Mouse (Mus musculus): ENCODE measurements at regions not wholly inside any gene's neighbourhood (a gene's known extent, or its start where the extent isn't known, plus 50 kb on each side); places are given as distances from the start of the nearest gene placed in this dataset.
"Not testable (repeated sequence)": the region's sequence is repeated elsewhere in the genome, so short reads cannot be mapped to it uniquely, and the experiment has no call there.

- peak; percentile 20 for DNase-seq (ENCODE audit: low spot score)
- Histone ChIP-seq H3K36me3 (ENCODE audit: insufficient read depth, low read length) (no peaks in the 10 kb centered on the region), H3K4me3 (replicated peaks; ENCODE audit: low read depth, low read length) (no peak overlapping the region), H3K4me1 (replicated peaks; ENCODE audit: insufficient read depth, low read length) (0 out of 2 replicates have a peak, but pooled peaks cover 4% of the 10 kb centered on the region), H3K4me2 (ENCODE audit: low read length) (peak overlapping the region; percentile 28), H3K9me3 (replicated peaks; ENCODE audit: low read length) (no peaks in the 10 kb centered on the region), H3K27ac (no peak overlapping the region), H3K9ac (ENCODE audit: low read depth, low read length) (no peak overlapping the region), H3K27me3 (ENCODE audit: insufficient read depth, low read length) (no peaks in the 10 kb centered on the region)
- no peak for ATAC-seq (replicated peaks; ENCODE audit: low FRiP score, low read depth)
- WGBS, result 22% methylated on average over 15 of the region's 15 CpGs
- TF ChIP-seq CTCF (IDR thresholded peaks at IDR 0.05; ENCODE audit: low read depth), result no peak
Measured at GRCm38 (mm10) chr14:48589702-48590325, 83.8 kb downstream of the Otx2 start.

- Histone ChIP-seq H3K4me2 (ENCODE audit: low read length) (no peak overlapping the region), H3K9ac (ENCODE audit: low read depth, low read length) (no peak overlapping the region), H3K4me1 (replicated peaks; ENCODE audit: insufficient read depth, low read length) (0 out of 2 replicates have a peak, but pooled peaks cover 4% of the 10 kb centered on the region), H3K27me3 (ENCODE audit: insufficient read depth, low read length) (no peaks in the 10 kb centered on the region), H3K36me3 (ENCODE audit: insufficient read depth, low read length) (no peaks in the 10 kb centered on the region), H3K27ac (no peak overlapping the region), H3K4me3 (replicated peaks; ENCODE audit: low read depth, low read length) (no peak overlapping the region), H3K9me3 (replicated peaks; ENCODE audit: low read length) (no peaks in the 10 kb centered on the region)
- ATAC-seq (replicated peaks; ENCODE audit: low FRiP score, low read depth) (no peak), DNase-seq (ENCODE audit: low spot score) (no peak)
- no peak for TF ChIP-seq CTCF (IDR thresholded peaks at IDR 0.05; ENCODE audit: low read depth)
- 82% methylated on average over 3 of the region's 3 CpGs for WGBS
Measured at GRCm38 (mm10) chr14:48585820-48586219, 87.8 kb downstream of the Otx2 start.

DNA sequence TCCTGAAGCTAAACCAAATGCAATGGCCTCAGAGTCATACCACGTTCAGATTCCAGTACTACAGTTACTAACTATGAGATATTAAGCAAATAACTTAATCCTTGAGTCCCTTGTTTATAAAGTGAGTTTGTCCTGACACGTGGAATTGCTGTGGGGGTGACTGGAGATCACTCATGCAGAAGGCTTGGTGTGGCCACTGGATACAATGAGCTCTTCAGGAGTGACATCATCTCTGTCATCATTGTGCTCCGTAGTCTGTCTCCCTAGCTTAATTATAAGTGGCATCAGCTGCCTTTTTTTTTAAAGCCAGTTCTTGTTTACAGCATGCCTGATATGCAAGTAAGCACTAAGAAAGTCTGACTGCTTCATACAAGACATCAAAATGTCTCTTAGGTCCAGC, 89.0 kb downstream of the Otx2 start:
- no peak overlapping the region for H3K4me2 ChIP-seq (ENCODE audit: low read length)
- no peak for TF ChIP-seq CTCF (IDR thresholded peaks at IDR 0.05; ENCODE audit: low read depth)
- DNase-seq (ENCODE audit: low spot score) (no peak), ATAC-seq (replicated peaks; ENCODE audit: low FRiP score, low read depth) (no peak)
- H3K9ac ChIP-seq (ENCODE audit: low read depth, low read length), result no peak overlapping the region
- H3K4me1 ChIP-seq (replicated peaks; ENCODE audit: insufficient read depth, low read length), result no peaks in the 10 kb centered on the region
- H3K27ac ChIP-seq, result no peak overlapping the region
- no peak overlapping the region for H3K4me3 ChIP-seq (replicated peaks; ENCODE audit: low read depth, low read length)
- H3K9me3 ChIP-seq (replicated peaks; ENCODE audit: low read length), result no peaks in the 10 kb centered on the region
- no peaks in the 10 kb centered on the region for H3K27me3 ChIP-seq (ENCODE audit: insufficient read depth, low read length)
- WGBS, result 47% methylated on average over 3 of the region's 3 CpGs
- no peaks in the 10 kb centered on the region for H3K36me3 ChIP-seq (ENCODE audit: insufficient read depth, low read length)

GRCm38 (mm10) chr14:48583516-48583915, 90.1 kb downstream of the Otx2 start:
- H3K9me3 ChIP-seq (replicated peaks; ENCODE audit: low read length), result no peaks in the 10 kb centered on the region
- no peak overlapping the region for H3K4me2 ChIP-seq (ENCODE audit: low read length)
- no peaks in the 10 kb centered on the region for H3K27me3 ChIP-seq (ENCODE audit: insufficient read depth, low read length)
- DNase-seq (ENCODE audit: low spot score) (no peak), ATAC-seq (replicated peaks; ENCODE audit: low FRiP score, low read depth) (no peak)
- TF ChIP-seq CTCF (IDR thresholded peaks at IDR 0.05; ENCODE audit: low read depth), result no peak
- H3K4me1 ChIP-seq (replicated peaks; ENCODE audit: insufficient read depth, low read length), result no peaks in the 10 kb centered on the region
- no peak overlapping the region for H3K9ac ChIP-seq (ENCODE audit: low read depth, low read length)
- 86% methylated on average over 3 of the region's 3 CpGs for WGBS
- no peak overlapping the region for H3K4me3 ChIP-seq (replicated peaks; ENCODE audit: low read depth, low read length)
- H3K27ac ChIP-seq, result no peak overlapping the region
- no peaks in the 10 kb centered on the region for H3K36me3 ChIP-seq (ENCODE audit: insufficient read depth, low read length)

DNA sequence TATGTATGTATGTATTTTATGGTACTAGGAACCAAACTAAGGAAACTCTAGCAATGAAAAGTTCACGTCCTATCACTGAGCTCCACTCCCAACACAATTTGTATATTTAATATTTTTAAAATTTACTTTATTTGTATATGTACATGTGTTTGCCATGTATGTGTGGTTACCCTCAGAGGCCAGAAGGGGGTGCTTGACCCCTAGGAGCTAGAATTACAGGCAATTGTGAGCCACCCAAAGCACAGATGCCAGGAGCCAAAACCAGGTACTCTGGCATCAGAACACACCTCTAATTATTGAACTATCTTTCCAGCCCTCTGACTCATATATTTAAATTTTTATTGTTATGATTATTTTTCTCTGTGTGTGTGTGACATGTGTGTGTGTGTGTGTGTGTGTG, 91.5 kb downstream of the Otx2 start:
- no peaks in the 10 kb centered on the region for H3K4me1 ChIP-seq (replicated peaks; ENCODE audit: insufficient read depth, low read length)
- no peaks in the 10 kb centered on the region for H3K9me3 ChIP-seq (replicated peaks; ENCODE audit: low read length)
- no peak for ATAC-seq (replicated peaks; ENCODE audit: low FRiP score, low read depth)
- no peak overlapping the region for H3K4me3 ChIP-seq (replicated peaks; ENCODE audit: low read depth, low read length)
- H3K27me3 ChIP-seq (ENCODE audit: insufficient read depth, low read length), result no peaks in the 10 kb centered on the region
- no peak overlapping the region for H3K27ac ChIP-seq
- peak; percentile 31 for DNase-seq (ENCODE audit: low spot score)
- WGBS, result 93% methylated on average over 1 of the region's 1 CpGs
- no peaks in the 10 kb centered on the region for H3K36me3 ChIP-seq (ENCODE audit: insufficient read depth, low read length)
- no peak overlapping the region for H3K4me2 ChIP-seq (ENCODE audit: low read length)
- peak; percentile 60 for TF ChIP-seq CTCF (IDR thresholded peaks at IDR 0.05; ENCODE audit: low read depth)
- no peak overlapping the region for H3K9ac ChIP-seq (ENCODE audit: low read depth, low read length)

GRCm38 (mm10) chr14:48581308-48581707, 92.3 kb downstream of the Otx2 start:
- not testable (repeated sequence) for H3K27me3 ChIP-seq (ENCODE audit: insufficient read depth, low read length); H3K4me2 ChIP-seq (ENCODE audit: low read length); H3K9ac ChIP-seq (ENCODE audit: low read depth, low read length); ATAC-seq (replicated peaks; ENCODE audit: low FRiP score, low read depth); H3K4me3 ChIP-seq (replicated peaks; ENCODE audit: low read depth, low read length); H3K36me3 ChIP-seq (ENCODE audit: insufficient read depth, low read length); H3K27ac ChIP-seq; DNase-seq (ENCODE audit: low spot score); H3K9me3 ChIP-seq (replicated peaks; ENCODE audit: low read length); H3K4me1 ChIP-seq (replicated peaks; ENCODE audit: insufficient read depth, low read length)
- 32% methylated on average over 1 of the region's 2 CpGs for WGBS

DNA sequence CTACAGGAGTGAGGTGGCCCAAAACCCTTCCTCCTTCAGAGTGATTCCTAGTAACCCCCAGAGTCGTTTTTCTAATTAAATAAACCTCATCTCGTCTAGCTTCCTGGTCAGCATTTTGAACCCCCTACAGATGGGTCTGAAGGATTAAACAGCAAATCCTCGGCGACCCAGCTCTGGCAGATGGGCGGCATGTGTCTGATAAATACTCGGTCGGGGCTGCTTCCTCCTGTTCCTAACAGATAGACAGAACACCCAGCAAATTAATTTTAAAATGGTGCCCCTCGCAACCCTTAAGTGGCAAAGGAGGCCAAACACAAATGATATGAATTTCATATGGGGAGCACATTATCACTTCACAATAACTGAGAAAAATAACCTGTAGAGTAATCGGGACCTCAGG, 93.2 kb downstream of the Otx2 start:
- Histone ChIP-seq H3K4me2 (ENCODE audit: low read length) (no peak overlapping the region), H3K9me3 (replicated peaks; ENCODE audit: low read length) (no peaks in the 10 kb centered on the region), H3K36me3 (ENCODE audit: insufficient read depth, low read length) (no peaks in the 10 kb centered on the region), H3K27me3 (ENCODE audit: insufficient read depth, low read length) (no peaks in the 10 kb centered on the region), H3K27ac (no peak overlapping the region), H3K9ac (ENCODE audit: low read depth, low read length) (no peak overlapping the region), H3K4me3 (replicated peaks; ENCODE audit: low read depth, low read length) (no peak overlapping the region), H3K4me1 (replicated peaks; ENCODE audit: insufficient read depth, low read length) (no peaks in the 10 kb centered on the region)
- TF ChIP-seq CTCF (IDR thresholded peaks at IDR 0.05; ENCODE audit: low read depth), result no peak
- ATAC-seq (replicated peaks; ENCODE audit: low FRiP score, low read depth) (no peak), DNase-seq (ENCODE audit: low spot score) (no peak)
- 49% methylated on average over 9 of the region's 9 CpGs for WGBS

All from kidney, postnatal 0 days (tissue).